Comparison of ENCODE assay signal across 25 mouse cellular contexts in the genomic region with DNA sequence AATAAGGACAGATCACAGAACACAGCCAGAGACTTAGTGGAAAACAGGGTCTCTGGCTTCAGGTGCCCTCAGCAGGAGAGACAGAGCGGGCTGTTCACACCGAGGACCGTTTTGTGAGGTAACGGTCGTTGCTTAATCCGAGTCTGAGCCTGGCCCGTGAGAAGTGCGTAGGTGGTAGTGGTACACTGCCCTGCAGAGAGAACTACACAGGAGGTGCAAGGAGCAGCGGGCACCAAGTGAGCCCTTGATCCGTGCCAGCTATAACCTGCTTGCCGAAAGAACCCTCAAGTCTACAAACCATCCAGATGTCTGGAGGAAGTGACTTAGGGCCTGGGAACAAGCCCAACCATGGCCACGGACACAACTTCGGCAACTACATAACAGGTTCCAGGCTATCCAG.
"Had no signal": no experiment of that assay in that cellular context is flagged by ENCODE, and none has a peak within 500 bp of the region (broad histone marks: within the 10 kb centered on the region; RNA-seq: fewer than 3 reads in every experiment).

No protein-coding gene starts in this region.

- H3K9me3 ChIP-seq: heart, embryonic 10.5 days; heart, embryonic 12.5 days; heart, embryonic 13.5 days; heart, embryonic 15.5 days; hindbrain, embryonic 10.5 days; hindbrain, embryonic 12.5 days; hindbrain, embryonic 13.5 days; hindbrain, embryonic 15.5 days; kidney, embryonic 15.5 days had no signal

- H3K36me3 ChIP-seq: heart, embryonic 12.5 days; heart, embryonic 15.5 days; hindbrain, embryonic 15.5 days had no signal

- H3K9ac ChIP-seq: heart, embryonic 12.5 days; heart, embryonic 13.5 days; heart, embryonic 15.5 days; hindbrain, embryonic 12.5 days; hindbrain, embryonic 13.5 days; hindbrain, embryonic 14.5 days; hindbrain, embryonic 15.5 days; kidney, embryonic 15.5 days had no signal

- ATAC-seq: hindbrain, embryonic 16.5 days; hindbrain, postnatal 0 days; inflammation-experienced regulatory T-cells, adult 6 months; intestine, embryonic 16.5 days; intestine, postnatal 0 days had no signal

- H3K27me3 ChIP-seq: heart, embryonic 12.5 days; heart, embryonic 13.5 days; heart, embryonic 15.5 days; hindbrain, embryonic 12.5 days; hindbrain, embryonic 13.5 days; hindbrain, embryonic 15.5 days; kidney, embryonic 15.5 days had no signal

- H3K4me1 ChIP-seq: hindbrain, embryonic 10.5 days; hindbrain, embryonic 12.5 days; hindbrain, embryonic 13.5 days; hindbrain, embryonic 15.5 days had no signal

- H3K4me3 ChIP-seq: heart, embryonic 10.5 days; heart, embryonic 12.5 days; heart, embryonic 13.5 days; heart, embryonic 15.5 days; hindbrain, embryonic 10.5 days; hindbrain, embryonic 12.5 days; hindbrain, embryonic 13.5 days; hindbrain, embryonic 15.5 days; kidney, embryonic 15.5 days; layer of hippocampus, adult 2 months; left cerebral cortex, adult 2 months had no signal

- DNase-seq: heart, postnatal 10 days; heart, postnatal 14 days; kidney, adult 11 months; kidney, adult 18-20 months; layer of hippocampus, adult 9-11 months; layer of hippocampus, postnatal 36 days had no signal

- H3K27ac ChIP-seq: heart, embryonic 10.5 days; heart, embryonic 13.5 days; heart, embryonic 15.5 days; hindbrain, embryonic 10.5 days; hindbrain, embryonic 12.5 days; hindbrain, embryonic 13.5 days; hindbrain, embryonic 14.5 days; hindbrain, embryonic 15.5 days; hindbrain, postnatal 0 days; kidney, embryonic 15.5 days; kidney, postnatal 0 days; layer of hippocampus, adult 2 months; left cerebral cortex, adult 2 months had no signal

- H3K4me2 ChIP-seq: heart, embryonic 11.5 days; heart, embryonic 12.5 days; heart, embryonic 13.5 days; heart, embryonic 15.5 days; hindbrain, embryonic 12.5 days; hindbrain, embryonic 13.5 days; hindbrain, embryonic 14.5 days; hindbrain, embryonic 15.5 days; kidney, embryonic 15.5 days had no signal
